Mouse (Mus musculus): Measurements from ENCODE around the gene Cyb561d1.

The Cyb561d1 gene

DNA sequence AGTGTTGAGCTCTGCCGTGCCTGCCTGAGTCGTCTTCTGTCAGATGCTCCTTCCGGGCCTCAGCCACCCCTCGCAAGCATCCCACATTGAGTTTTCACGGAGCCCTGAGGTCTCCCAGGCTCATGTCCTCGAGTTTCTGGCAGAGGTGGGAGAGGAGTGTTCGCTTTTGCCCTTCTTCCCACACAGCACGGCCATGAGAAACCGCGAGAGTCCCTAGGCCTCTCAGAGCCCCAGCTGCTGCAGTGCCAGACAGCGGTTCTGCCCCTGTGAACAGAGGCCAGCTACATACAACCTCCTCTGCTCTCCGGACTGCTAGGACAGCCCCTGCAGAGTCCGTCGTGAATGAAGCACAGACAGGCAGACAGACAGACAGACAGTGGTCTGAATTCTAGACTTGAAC is 33.5 kb downstream of the Cyb561d1 start:
- no peak for DNase-seq (ENCODE audit: low spot score in 2 of 2)

DNA sequence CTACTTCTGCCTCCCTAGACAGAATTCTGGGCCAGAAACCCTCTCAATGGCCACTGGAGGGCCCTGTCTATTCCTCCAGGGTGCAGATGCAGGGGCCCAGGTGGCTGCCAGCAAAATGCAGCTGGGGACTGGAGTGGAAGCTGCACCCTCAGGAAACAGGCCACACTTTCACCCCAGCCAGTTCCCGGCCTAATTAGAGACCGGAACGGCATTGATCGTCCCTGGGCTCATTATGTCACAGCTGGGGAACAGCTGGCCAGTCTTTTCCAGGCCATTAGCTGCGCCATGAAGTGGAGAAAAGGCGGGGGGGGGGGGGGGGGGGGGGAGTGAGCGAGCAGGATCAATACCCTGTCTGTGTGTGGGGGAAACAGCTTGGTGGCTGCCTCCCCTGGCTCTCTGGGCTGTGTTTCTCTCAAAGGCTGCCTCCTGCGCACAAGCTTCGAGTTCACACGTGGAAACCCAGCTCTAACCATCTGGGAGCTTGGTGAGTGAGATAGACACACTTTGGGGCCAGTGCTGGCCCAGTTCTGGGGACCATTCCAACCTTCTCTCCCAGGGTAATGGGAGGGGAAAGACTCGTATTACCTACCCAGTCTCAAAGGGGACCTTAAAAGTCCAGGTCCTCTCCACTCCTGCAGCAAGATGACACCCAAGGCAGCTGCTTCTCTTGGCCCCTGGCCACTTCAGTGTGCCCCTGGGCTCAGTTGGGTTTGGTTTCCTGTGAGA is 34.4 kb downstream of the Cyb561d1 start:
- DNase-seq (ENCODE audit: low spot score in 2 of 2) = peak in 1 of 2 experiments; percentile 17

DNA sequence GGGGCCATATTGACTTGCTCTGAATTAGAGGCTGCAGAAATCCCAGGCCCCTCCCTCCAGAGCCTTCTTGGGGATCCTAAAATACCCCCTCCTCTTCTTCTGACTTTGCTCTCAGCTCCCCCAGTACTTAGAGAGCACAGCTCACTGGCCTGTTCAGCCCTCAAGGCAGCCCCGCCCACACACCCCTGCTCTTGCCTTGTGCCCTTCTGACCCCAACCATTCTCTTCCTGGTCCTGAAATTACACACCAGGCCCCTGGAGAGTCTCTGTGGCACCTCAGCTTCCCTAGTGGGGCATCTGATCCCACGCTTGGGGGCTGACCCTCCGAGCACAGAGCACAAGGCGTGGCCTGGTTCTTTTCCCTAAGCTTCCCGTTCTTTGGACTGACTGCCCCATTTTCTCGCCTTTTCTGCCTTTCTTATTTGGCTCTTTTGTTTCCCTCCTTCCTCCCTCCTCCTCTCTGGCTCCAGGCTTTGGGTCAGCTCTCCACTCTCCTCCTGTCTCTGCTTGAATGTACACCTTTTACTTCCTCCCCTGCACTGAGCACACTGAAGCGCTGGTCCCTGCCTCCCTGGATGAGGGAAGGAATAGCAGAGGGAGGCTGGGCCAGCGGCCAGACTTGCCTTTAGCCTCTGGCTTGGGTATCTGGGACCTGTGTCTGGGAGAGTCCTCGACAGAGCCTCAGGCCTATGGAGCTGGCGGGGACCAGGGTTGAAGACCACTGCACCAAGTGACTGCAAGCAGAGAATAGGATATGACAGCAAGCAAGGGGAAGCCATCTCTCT is 35.3 kb downstream of the Cyb561d1 start:
- DNase-seq (ENCODE audit: low spot score in 2 of 2) = no peak

DNA sequence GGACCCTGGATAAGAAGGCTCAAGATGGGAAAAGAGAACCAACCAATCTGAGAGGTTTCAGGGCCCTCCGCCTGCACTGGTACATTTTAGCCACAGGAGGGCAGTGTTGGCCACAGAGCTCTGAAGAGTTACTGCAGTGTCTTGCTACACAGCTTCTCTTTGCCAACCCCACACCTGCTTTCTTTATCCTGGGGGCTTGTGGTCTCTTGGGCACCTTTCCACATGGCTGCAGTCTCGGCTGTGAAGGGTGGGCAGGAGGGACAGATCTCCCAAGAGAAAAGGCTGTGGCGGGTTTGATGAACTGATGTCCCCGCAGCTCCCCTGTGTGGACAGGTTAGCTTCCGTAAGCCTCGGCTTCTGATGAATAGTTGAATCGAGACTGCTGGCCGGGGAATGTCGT is 36.2 kb downstream of the Cyb561d1 start:
- DNase-seq (ENCODE audit: low spot score in 2 of 2) = peak; percentile 79 to 85

DNA sequence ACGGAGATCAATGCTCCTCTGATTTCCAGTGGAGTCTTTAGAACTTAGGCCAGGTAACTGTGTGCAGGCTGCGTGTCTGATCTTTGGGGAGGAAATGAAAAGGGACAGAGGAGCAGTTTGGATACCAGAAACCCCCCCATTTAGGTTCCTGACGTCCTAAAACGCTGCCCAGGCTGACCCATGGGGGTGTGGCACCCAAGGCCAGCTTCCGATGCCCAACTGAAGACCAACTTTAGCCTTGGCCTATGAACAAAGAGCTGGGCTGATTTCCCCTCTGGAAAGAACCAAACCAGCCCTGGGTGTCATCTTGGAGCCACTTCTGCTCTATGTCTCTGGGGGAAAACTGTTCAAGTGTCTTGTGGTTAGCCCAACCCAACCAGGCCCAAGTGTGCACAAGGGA is 36.9 kb downstream of the Cyb561d1 start:
- no peak for DNase-seq (ENCODE audit: low spot score in 2 of 2)

DNA sequence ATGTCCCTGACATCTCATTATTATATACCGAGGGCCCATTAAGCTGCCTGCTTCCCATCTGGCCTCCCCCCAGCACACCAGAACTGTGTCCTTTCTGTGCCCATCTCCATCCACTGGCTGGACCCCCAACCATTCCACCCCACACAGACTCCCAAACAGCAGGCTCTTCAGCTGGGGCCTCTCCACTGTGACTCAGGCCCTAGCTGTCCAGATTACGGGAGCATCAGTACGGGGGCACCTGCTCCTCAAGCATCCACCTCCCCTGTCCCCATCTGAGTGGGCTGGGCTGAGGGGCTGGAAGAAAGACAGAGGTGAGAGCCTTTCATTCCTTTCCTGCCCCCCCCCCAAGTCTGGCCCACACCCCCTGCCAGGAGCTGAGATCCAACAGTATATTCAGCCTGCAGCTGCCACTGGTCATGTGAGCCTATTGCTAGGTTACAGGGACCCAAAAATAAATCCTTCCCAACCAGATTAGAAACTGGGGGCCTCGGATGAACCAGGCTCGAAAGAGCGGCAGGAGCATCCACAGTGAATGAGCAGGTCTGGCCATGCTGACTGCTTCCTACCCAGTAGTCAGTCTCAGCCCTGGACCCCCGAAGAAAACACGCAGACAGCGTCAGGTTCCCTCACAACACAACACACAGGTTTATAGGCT is 42.5 kb downstream of the Cyb561d1 start:
- peak in 1 of 2 experiments; percentile 60 for DNase-seq (ENCODE audit: low spot score in 2 of 2)

DNA sequence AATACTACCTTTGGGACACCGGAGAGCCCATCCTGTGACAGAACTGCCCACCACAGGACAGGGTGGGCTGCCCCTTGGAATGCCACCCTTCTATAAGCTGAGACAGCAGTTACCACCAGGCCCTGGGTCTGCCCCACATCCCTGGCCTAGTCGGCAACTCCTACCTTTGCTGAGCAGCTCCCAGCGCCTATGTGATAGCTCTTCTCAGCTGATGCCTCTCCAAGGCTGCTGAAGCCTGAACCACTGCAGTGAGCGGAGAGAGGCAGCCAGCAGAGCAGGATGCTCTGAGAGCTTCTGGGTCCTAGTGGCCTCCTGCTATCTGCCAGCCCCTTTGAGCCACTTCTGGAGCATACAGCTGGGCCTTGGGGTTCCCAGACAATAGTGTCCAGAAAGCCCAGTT is 46.4 kb downstream of the Cyb561d1 start, which contains the start of gene Gpr61:
TSS of gene Gpr61 (minus strand) at position 227 of the 400 bp plus-strand sequence.
- peak; percentile 48 to 55 for DNase-seq (ENCODE audit: low spot score in 2 of 2)

DNA sequence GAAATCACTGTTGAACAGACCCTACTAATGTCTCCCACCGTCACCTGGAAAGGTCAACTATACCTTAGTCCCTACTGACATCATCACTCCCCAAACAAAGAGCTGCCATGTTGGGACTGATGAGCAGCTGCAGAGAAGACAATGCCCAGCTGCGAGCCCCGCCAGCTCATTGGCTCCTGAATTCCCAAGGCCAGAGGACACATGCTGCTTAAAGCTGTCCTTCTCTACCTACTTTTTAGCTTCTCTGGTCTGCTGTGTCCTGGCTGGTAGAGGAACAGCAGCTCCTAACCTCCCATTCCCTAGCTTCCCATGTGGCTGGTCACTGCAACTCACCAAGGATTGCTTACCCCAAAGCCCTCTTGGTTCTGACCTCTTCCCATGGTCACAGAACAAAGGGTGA is 48.7 kb downstream of the Cyb561d1 start:
- no peak for DNase-seq (ENCODE audit: low spot score in 2 of 2)

DNA sequence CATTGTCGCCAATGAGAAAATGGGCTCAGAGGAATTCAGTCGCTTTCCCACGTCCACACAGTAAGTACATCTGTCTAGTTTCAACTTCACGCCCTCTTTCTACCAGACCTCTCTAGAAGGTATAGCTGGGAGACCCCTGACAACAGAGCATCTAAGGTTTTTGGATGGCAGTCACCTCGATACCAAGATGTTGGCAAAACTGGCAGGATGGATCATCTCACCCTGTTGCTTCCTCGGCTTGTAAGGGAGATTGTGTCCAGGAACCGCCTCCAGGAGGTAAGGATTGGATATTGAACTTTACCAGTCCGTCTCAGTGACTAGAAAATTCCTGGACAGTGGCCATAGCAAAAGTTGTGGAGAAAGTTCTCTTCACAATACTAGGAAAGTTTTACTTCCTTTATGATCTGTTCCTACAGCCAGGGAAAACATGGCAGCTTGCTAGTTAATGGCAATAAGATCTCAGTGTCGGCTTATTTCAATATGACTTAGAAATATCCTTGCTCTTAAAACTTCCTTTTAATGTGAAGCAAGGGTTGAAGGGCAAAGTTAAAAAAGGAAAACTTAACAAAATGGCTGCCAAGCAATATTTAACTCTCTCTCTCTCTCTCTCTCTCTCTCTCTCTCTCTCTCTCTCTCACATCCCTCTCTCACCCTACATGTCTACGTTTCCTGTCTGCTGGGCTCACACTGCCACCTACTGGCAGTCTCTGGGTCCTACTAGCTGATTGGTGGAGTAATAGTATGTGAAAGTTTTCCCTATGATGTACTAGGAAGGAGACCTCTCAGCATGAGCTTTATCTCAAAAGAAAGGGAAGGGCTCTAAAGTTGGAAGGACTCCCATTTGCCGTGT is 53.4 kb downstream of the Cyb561d1 start:
- peak; percentile 80 to 90 for DNase-seq (ENCODE audit: low spot score in 2 of 2)

DNA sequence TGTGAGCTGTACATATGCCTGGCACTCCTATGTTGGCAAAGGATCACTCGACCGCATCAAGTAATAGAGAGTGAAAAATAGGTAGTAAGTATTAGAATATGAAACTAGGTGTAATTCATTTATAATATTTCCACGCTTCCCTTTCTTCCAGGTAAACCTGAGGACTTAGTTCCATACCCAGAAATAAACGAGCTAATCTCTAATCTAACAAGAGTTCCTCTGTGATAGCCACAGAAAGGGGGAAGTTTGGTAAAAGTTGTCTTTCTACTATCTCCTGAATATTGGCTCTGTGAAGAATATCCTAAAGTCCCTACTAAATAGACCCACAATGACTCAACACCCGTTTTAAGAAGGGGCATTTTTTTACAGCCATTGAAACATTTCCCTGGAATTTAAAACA is 54.3 kb downstream of the Cyb561d1 start:
- DNase-seq (ENCODE audit: low spot score in 2 of 2) = no peak
